Mouse (Mus musculus) urinary bladder, postnatal 4 days (tissue): ENCODE data around the gene Wdr24.

ENCODE experiments used
- DNase-seq, 2 experiments: peaks; one replicate each; pipeline ENCODE4 v3.0.0; 2021 to 2022; ENCODE audit warnings: low spot score in 2 of 2

Wdr24 gene

GRCm38 (mm10) chr17:25877025-25877424 lies 53.6 kb downstream of the Wdr24 start:
- DNase-seq, result no peak

DNA sequence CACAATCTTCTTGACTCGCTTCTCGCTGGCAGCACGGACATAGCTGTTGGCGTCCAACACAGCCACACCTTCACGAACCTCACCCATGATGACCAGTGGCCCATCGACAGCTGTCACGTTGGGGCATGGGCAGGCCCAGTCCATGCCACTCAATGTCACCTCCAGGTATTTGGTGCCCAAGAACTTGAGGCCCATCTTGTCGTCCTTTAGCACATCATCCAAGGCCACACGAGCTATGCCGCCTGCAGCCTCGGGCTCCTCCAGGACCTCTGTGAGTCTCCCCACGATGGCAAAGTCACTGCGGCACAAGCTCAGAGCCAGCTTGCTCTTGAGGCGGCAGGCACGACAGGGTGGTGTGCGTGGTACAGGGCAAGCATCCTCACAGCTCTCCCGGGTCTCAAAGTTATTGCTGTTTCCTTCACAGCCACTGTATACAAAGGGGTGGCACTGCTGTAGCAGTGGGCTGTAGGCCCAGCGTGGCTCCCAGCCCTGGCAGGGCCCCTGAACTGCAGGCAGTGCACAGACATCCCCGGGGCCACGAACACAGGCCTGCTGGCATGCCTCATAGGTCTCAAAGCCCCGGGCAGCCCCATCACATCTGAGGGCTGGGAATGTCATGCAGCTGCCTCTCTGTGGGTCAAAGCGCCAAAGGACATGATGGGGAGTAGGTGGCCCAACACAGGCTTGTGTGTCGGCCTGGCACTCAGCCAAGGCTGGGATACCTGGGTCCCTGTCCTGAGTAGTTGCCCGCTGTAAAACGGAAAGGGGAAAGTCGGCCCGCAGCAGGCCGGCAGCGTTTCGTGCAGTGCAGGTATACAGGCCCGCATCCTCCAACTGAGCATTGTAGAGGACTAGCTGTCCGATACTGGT lies 54.5 kb downstream of the Wdr24 start:
- DNase-seq, result no peak
